Mouse (Mus musculus): ENCODE results near the gene Olfr556. TPM values are rescaled to one million over a fixed set of nuclear protein-coding genes. Genes with fewer than 3 reads are reported as not detected.
A peak's percentile ranks its signal among the peaks of the same experiment; 100 is the strongest.
"Not testable (repeated sequence)": the region's sequence is repeated elsewhere in the genome, so short reads cannot be mapped to it uniquely, and the experiment has no call there.

The Olfr556 gene
- polyA plus RNA-seq (2016; fragmentation: Nextera tagmentation; extraction: Ambion mirVana): not detected in 2 replicates

- WGBS: 57% methylated on average over 3 of the region's 3 CpGs
- no peaks in the 10 kb centered on the region for H3K4me1 ChIP-seq
- H3K36me3 ChIP-seq: no peaks in the 10 kb centered on the region
- H3K9ac ChIP-seq: no peak within 1 kb of the TSS
- no peak within 1 kb of the TSS for H3K4me2 ChIP-seq (replicated peaks)
- H3K27me3 ChIP-seq: no peaks in the 10 kb centered on the region
- H3K9me3 ChIP-seq: no peaks in the 10 kb centered on the region
- no peak within 1 kb of the TSS for H3K4me3 ChIP-seq
- H3K27ac ChIP-seq: no peak within 1 kb of the TSS
- ATAC-seq (ENCODE audit: insufficient number of reproducible peaks, insufficient read depth, low FRiP score, low TSS enrichment): no peak
Measured at GRCm38 (mm10) chr7:102664599-102664998, at the start of gene Olfr556. Gene Olfr556, plus strand, starts transcription at chr7:102664899.

GRCm38 (mm10) chr7:102618118-102618517, 46.6 kb upstream of the Olfr556 start, which contains the start of gene Olfr553:
Gene Olfr553, minus strand, starts transcription at chr7:102618218.
- H3K4me3 ChIP-seq: no peak within 1 kb of the TSS
- H3K4me2 ChIP-seq (replicated peaks): no peak within 1 kb of the TSS
- no peak within 1 kb of the TSS for H3K27ac ChIP-seq
- no peaks in the 10 kb centered on the region for H3K9me3 ChIP-seq
- H3K36me3 ChIP-seq: no peaks in the 10 kb centered on the region
- H3K4me1 ChIP-seq: no peaks in the 10 kb centered on the region
- no peaks in the 10 kb centered on the region for H3K27me3 ChIP-seq
- no peak for ATAC-seq (ENCODE audit: insufficient number of reproducible peaks, insufficient read depth, low FRiP score, low TSS enrichment)
- no peak within 1 kb of the TSS for H3K9ac ChIP-seq

GRCm38 (mm10) chr7:102619608-102620007, 45.1 kb upstream of the Olfr556 start:
- ATAC-seq (ENCODE audit: insufficient number of reproducible peaks, insufficient read depth, low FRiP score, low TSS enrichment): no peak
- WGBS: 62% methylated on average over 5 of the region's 5 CpGs
- no peak overlapping the region for H3K4me3 ChIP-seq

GRCm38 (mm10) chr7:102620368-102620767, 44.3 kb upstream of the Olfr556 start:
- not testable (repeated sequence) for H3K9me3 ChIP-seq; H3K4me2 ChIP-seq (replicated peaks); H3K4me1 ChIP-seq; H3K27me3 ChIP-seq; ATAC-seq (ENCODE audit: insufficient number of reproducible peaks, insufficient read depth, low FRiP score, low TSS enrichment); H3K9ac ChIP-seq; H3K36me3 ChIP-seq; H3K27ac ChIP-seq; H3K4me3 ChIP-seq
- 87% methylated on average over 19 of the region's 19 CpGs for WGBS

More at GRCm38 (mm10) chr7:102619608-102620007, 45.1 kb upstream of the Olfr556 start:
- Histone ChIP-seq H3K27me3 (no peaks in the 10 kb centered on the region), H3K9me3 (no peaks in the 10 kb centered on the region), H3K9ac (no peak overlapping the region), H3K36me3 (no peaks in the 10 kb centered on the region), H3K27ac (no peak overlapping the region), H3K4me1 (no peaks in the 10 kb centered on the region), H3K4me2 (replicated peaks) (no peak overlapping the region)

- H3K4me1 ChIP-seq: no peaks in the 10 kb centered on the region
- no peak overlapping the region for H3K9ac ChIP-seq
- no peaks in the 10 kb centered on the region for H3K27me3 ChIP-seq
- no peak overlapping the region for H3K27ac ChIP-seq
- H3K36me3 ChIP-seq: no peaks in the 10 kb centered on the region
- H3K9me3 ChIP-seq: no peaks in the 10 kb centered on the region
- no peak overlapping the region for H3K4me3 ChIP-seq
- 34% methylated on average over 3 of the region's 3 CpGs for WGBS
- ATAC-seq (ENCODE audit: insufficient number of reproducible peaks, insufficient read depth, low FRiP score, low TSS enrichment): no peak
- H3K4me2 ChIP-seq (replicated peaks): no peak overlapping the region
Measured at GRCm38 (mm10) chr7:102636665-102637064, 28.0 kb upstream of the Olfr556 start.

GRCm38 (mm10) chr7:102638132-102638531, 26.6 kb upstream of the Olfr556 start, which contains the start of gene Olfr554:
Gene Olfr554, plus strand, starts transcription at chr7:102638432.
- H3K4me3 ChIP-seq: no peak within 1 kb of the TSS
- H3K9me3 ChIP-seq: no peaks in the 10 kb centered on the region
- no peak for ATAC-seq (ENCODE audit: insufficient number of reproducible peaks, insufficient read depth, low FRiP score, low TSS enrichment)
- no peaks in the 10 kb centered on the region for H3K4me1 ChIP-seq
- 74% methylated on average over 1 of the region's 1 CpGs for WGBS
- H3K4me2 ChIP-seq (replicated peaks): no peak within 1 kb of the TSS
- no peaks in the 10 kb centered on the region for H3K36me3 ChIP-seq
- H3K27me3 ChIP-seq: no peaks in the 10 kb centered on the region
- H3K27ac ChIP-seq: no peak within 1 kb of the TSS
- H3K9ac ChIP-seq: no peak within 1 kb of the TSS

GRCm38 (mm10) chr7:102644945-102645344, 19.8 kb upstream of the Olfr556 start:
- not testable (repeated sequence) for H3K36me3 ChIP-seq; H3K4me1 ChIP-seq; H3K4me2 ChIP-seq (replicated peaks); ATAC-seq (ENCODE audit: insufficient number of reproducible peaks, insufficient read depth, low FRiP score, low TSS enrichment); H3K9ac ChIP-seq; H3K27me3 ChIP-seq; H3K4me3 ChIP-seq; H3K9me3 ChIP-seq; H3K27ac ChIP-seq
- WGBS: 85% methylated on average over 4 of the region's 4 CpGs

GRCm38 (mm10) chr7:102658523-102658922, 6.2 kb upstream of the Olfr556 start, which contains the start of gene Olfr555:
Gene Olfr555, plus strand, starts transcription at chr7:102658823.
- no peaks in the 10 kb centered on the region for H3K4me1 ChIP-seq
- no peak for ATAC-seq (ENCODE audit: insufficient number of reproducible peaks, insufficient read depth, low FRiP score, low TSS enrichment)
- no peak within 1 kb of the TSS for H3K27ac ChIP-seq
- H3K4me2 ChIP-seq (replicated peaks): no peak within 1 kb of the TSS
- H3K4me3 ChIP-seq: no peak within 1 kb of the TSS
- no peaks in the 10 kb centered on the region for H3K9me3 ChIP-seq
- 71% methylated on average over 1 of the region's 1 CpGs for WGBS
- H3K36me3 ChIP-seq: no peaks in the 10 kb centered on the region
- no peaks in the 10 kb centered on the region for H3K27me3 ChIP-seq
- H3K9ac ChIP-seq: no peak within 1 kb of the TSS

GRCm38 (mm10) chr7:102665378-102665777, 679 bp downstream of the Olfr556 start:
- Histone ChIP-seq H3K36me3 (no peaks in the 10 kb centered on the region), H3K9me3 (no peaks in the 10 kb centered on the region), H3K27ac (no peak overlapping the region), H3K4me2 (replicated peaks) (no peak overlapping the region), H3K4me1 (no peaks in the 10 kb centered on the region), H3K27me3 (no peaks in the 10 kb centered on the region), H3K4me3 (no peak overlapping the region), H3K9ac (no peak overlapping the region)
- WGBS: 39% methylated on average over 2 of the region's 2 CpGs
- ATAC-seq (ENCODE audit: insufficient number of reproducible peaks, insufficient read depth, low FRiP score, low TSS enrichment): no peak

GRCm38 (mm10) chr7:102676225-102676624, 11.5 kb downstream of the Olfr556 start:
- Histone ChIP-seq H3K27me3 (no peaks in the 10 kb centered on the region), H3K9ac (no peak overlapping the region), H3K36me3 (no peaks in the 10 kb centered on the region), H3K9me3 (no peaks in the 10 kb centered on the region), H3K4me1 (no peaks in the 10 kb centered on the region), H3K27ac (no peak overlapping the region), H3K4me2 (replicated peaks) (no peak overlapping the region), H3K4me3 (no peak overlapping the region)
- WGBS: 83% methylated on average over 2 of the region's 2 CpGs
- no peak for ATAC-seq (ENCODE audit: insufficient number of reproducible peaks, insufficient read depth, low FRiP score, low TSS enrichment)

GRCm38 (mm10) chr7:102681916-102682315, 17.2 kb downstream of the Olfr556 start:
- H3K27ac ChIP-seq: no peak overlapping the region
- H3K9me3 ChIP-seq: no peaks in the 10 kb centered on the region
- no peak for ATAC-seq (ENCODE audit: insufficient number of reproducible peaks, insufficient read depth, low FRiP score, low TSS enrichment)
- no peak overlapping the region for H3K4me2 ChIP-seq (replicated peaks)
- WGBS: 92% methylated on average over 1 of the region's 1 CpGs
- 0 out of 2 replicates have a peak, but pooled peaks cover 4% of the 10 kb centered on the region for H3K36me3 ChIP-seq
- H3K4me3 ChIP-seq: no peak overlapping the region
- no peaks in the 10 kb centered on the region for H3K4me1 ChIP-seq
- no peak overlapping the region for H3K9ac ChIP-seq
- no peaks in the 10 kb centered on the region for H3K27me3 ChIP-seq

GRCm38 (mm10) chr7:102686944-102687501, 22.3 kb downstream of the Olfr556 start, which contains the start of gene Trim68:
Gene Trim68, minus strand, starts transcription at chr7:102687327.
- H3K4me1 ChIP-seq: no peaks in the 10 kb centered on the region
- peak within 1 kb of the TSS; percentile 58 for H3K4me3 ChIP-seq
- peak within 1 kb of the TSS; percentile 64 for H3K9ac ChIP-seq
- H3K36me3 ChIP-seq: no peaks in the 10 kb centered on the region
- peak within 1 kb of the TSS; percentile 53 for H3K4me2 ChIP-seq (replicated peaks)
- peak within 1 kb of the TSS; percentile 61; the same call in 1 of the 2 replicates for H3K27ac ChIP-seq
- H3K27me3 ChIP-seq: no peaks in the 10 kb centered on the region
- no peaks in the 10 kb centered on the region for H3K9me3 ChIP-seq
- under 1% methylated on average over 39 of the region's 40 CpGs for WGBS
- peak; percentile 99 for ATAC-seq (ENCODE audit: insufficient number of reproducible peaks, insufficient read depth, low FRiP score, low TSS enrichment)

Data from embryonic facial prominence, embryonic 12.5 days (tissue).